ENCODE assay signal across 8 mouse cellular contexts in the genomic region with DNA sequence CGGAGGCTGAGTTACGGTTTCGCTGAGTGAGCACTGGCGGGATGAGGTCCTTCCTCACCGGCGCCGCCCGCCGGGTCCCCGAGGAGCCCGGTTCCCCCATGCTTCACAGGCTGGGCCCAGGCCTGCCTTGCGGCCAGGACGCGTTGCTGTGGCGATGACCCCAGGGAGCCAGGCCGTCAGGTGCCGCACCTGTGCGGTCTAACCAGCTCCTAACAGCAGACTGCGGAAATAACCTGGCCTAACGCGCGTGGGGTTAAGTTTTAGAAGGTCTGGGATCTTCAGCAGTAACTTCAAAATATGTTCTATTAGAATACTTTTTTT. TPM values are rescaled to one million over a fixed set of nuclear protein-coding genes. Genes with fewer than 3 reads are reported as not detected.
DNase-seq lines count a peak whose midpoint lies in the region; ATAC-seq and TF ChIP-seq lines count a peak whose summit lies in the region.

No protein-coding gene starts in this region.

- H3K36me3 ChIP-seq in erythroblast, embryonic 14.5 days (ENCODE audit: control insufficient read depth), result no peaks in the 10 kb centered on the region
- no peaks in the 10 kb centered on the region for H3K36me3 ChIP-seq in spleen, adult 2 months (ENCODE audit: control insufficient read depth, insufficient read depth, low read length)
- H3K36me3 ChIP-seq in liver, embryonic 11.5 days (ENCODE audit: control insufficient read depth, insufficient read depth, low read length), result no peaks in the 10 kb centered on the region
- no peaks in the 10 kb centered on the region for H3K36me3 ChIP-seq in stomach, postnatal 0 days (ENCODE audit: control insufficient read depth, insufficient read depth, low read length)

- no peaks in the 10 kb centered on the region for H3K9me3 ChIP-seq in erythroblast, embryonic 14.5 days (ENCODE audit: control insufficient read depth, low read length)
- H3K9me3 ChIP-seq in liver, embryonic 11.5 days (ENCODE audit: control insufficient read depth, low read length), result no peaks in the 10 kb centered on the region
- H3K9me3 ChIP-seq in stomach, postnatal 0 days (ENCODE audit: control insufficient read depth, low read length), result no peaks in the 10 kb centered on the region

- no peak for TF ChIP-seq POLR2A in spleen, adult 2 months (IDR thresholded peaks at IDR 0.05; ENCODE audit: low read depth, low read length)

- peak overlapping the region; percentile 94 for H3K4me3 ChIP-seq in erythroblast, embryonic 14.5 days (replicated peaks)
- peak overlapping the region; percentile 97 for H3K4me3 ChIP-seq in spleen, adult 2 months (ENCODE audit: extremely low read depth, insufficient read depth, insufficient read length)
- peak overlapping the region; percentile 83 for H3K4me3 ChIP-seq in liver, embryonic 11.5 days (ENCODE audit: low read depth, low read length)
- H3K4me3 ChIP-seq in stomach, postnatal 0 days (ENCODE audit: low read depth, low read length), result peak overlapping the region; percentile 78

- H3K27me3 ChIP-seq in erythroblast, embryonic 14.5 days (ENCODE audit: control insufficient read depth), result no peaks in the 10 kb centered on the region
- no peaks in the 10 kb centered on the region for H3K27me3 ChIP-seq in spleen, adult 2 months (ENCODE audit: control insufficient read depth, insufficient read depth, low read length)
- no peaks in the 10 kb centered on the region for H3K27me3 ChIP-seq in liver, embryonic 11.5 days (replicated peaks; ENCODE audit: control insufficient read depth, insufficient read depth, low read length)
- H3K27me3 ChIP-seq in stomach, postnatal 0 days (ENCODE audit: control insufficient read depth, insufficient read depth, low read length), result no peaks in the 10 kb centered on the region

- no peak for DNase-seq in spleen, adult 2 months (ENCODE audit: low read depth in 1 of 2, low spot score in 2 of 2)
- no peak for DNase-seq in spleen, postnatal 14 days (ENCODE audit: low spot score in 2 of 2)
- DNase-seq in liver, embryonic 11.5 days (ENCODE audit: low spot score), result no peak
- no peak for DNase-seq in stomach, postnatal 0 days (ENCODE audit: low spot score)
- no peak for DNase-seq in spleen, postnatal 4 days (ENCODE audit: low spot score in 2 of 2)
- DNase-seq in gastrocnemius, postnatal 14 days, result no peak

- intact Hi-C loops in gastrocnemius, postnatal 14 days (cut with DNase I; ENCODE audit: low total_unique reads), result loop anchor here (10.0 kb wide), 1 partner anchor 114 kb away; no protein-coding TSS in a partner anchor

- peak overlapping the region; percentile 80 for H3K4me2 ChIP-seq in liver, embryonic 11.5 days
- peak overlapping the region; percentile 82 for H3K4me2 ChIP-seq in stomach, postnatal 0 days (replicated peaks; ENCODE audit: low read depth)

- TF ChIP-seq EP300 in stomach, postnatal 0 days (optimal IDR thresholded peaks at IDR 0.05), result no peak

- no peak for TF ChIP-seq CTCF in spleen, adult 2 months (IDR thresholded peaks at IDR 0.05; ENCODE audit: extremely low read depth, insufficient read depth, insufficient read length, insufficient replicate concordance)
- no peak for TF ChIP-seq CTCF in stomach, postnatal 0 days (IDR thresholded peaks at IDR 0.05; ENCODE audit: low read depth)

- peak overlapping the region; percentile 90 for H3K9ac ChIP-seq in liver, embryonic 11.5 days (ENCODE audit: low read depth, low read length)
- H3K9ac ChIP-seq in stomach, postnatal 0 days (ENCODE audit: low read length), result peak overlapping the region; percentile 79

- H3K27ac ChIP-seq in spleen, adult 2 months (ENCODE audit: insufficient read depth, low read length), result peak overlapping the region; percentile 59
- peak overlapping the region; percentile 86; the same call in 1 of the 2 replicates for H3K27ac ChIP-seq in liver, embryonic 11.5 days (ENCODE audit: low read depth, low read length)
- H3K27ac ChIP-seq in stomach, postnatal 0 days (replicated peaks), result peak overlapping the region; percentile 98

- WGBS in spleen, adult 2 months, result 2% methylated on average over 22 of the region's 22 CpGs
- WGBS in liver, embryonic 11.5 days, result 0% methylated on average over 22 of the region's 22 CpGs
- under 1% methylated on average over 22 of the region's 22 CpGs for WGBS in stomach, postnatal 0 days

- peaks cover 64% of the 10 kb centered on the region for H3K4me1 ChIP-seq in erythroblast, embryonic 14.5 days (ENCODE audit: control insufficient read depth)
- H3K4me1 ChIP-seq in spleen, adult 2 months (ENCODE audit: control insufficient read depth, insufficient read depth, insufficient read length), result peaks cover 3% of the 10 kb centered on the region; the same call in 1 of the 2 replicates
- H3K4me1 ChIP-seq in liver, embryonic 11.5 days (replicated peaks; ENCODE audit: control insufficient read depth, insufficient read depth, low read length), result peaks cover 12% of the 10 kb centered on the region
- H3K4me1 ChIP-seq in stomach, postnatal 0 days (replicated peaks; ENCODE audit: control insufficient read depth, insufficient read depth), result no peaks in the 10 kb centered on the region

- no peak for ATAC-seq in erythroblast, adult 5-6 weeks (replicated peaks; ENCODE audit: low FRiP score, poor library complexity, severe bottlenecking)
- peak; percentile 41 for ATAC-seq in liver, embryonic 11.5 days (replicated peaks; ENCODE audit: low FRiP score)
- ATAC-seq in stomach, postnatal 0 days (ENCODE audit: low FRiP score, low TSS enrichment), result peak; percentile 79

RNA-seq across cellular contexts. Expression of gene 1190002N15Rik, which starts 0.9 kb away (rescaled TPM):
- polyA plus RNA-seq in erythroblast, embryonic 14.5 days (2012), result 0.14 and 0.19 TPM in 2 replicates
- 4.6 and 11.1 TPM in 2 replicates for total RNA-seq in erythroblast, adult 5-6 weeks (2015; ENCODE audit: low replicate concordance)
- total RNA-seq in erythroblast, adult 5-6 weeks (2017; ENCODE audit: low replicate concordance), result 7.5 and 8.9 TPM in 2 replicates
- 4.1 and 7.5 TPM in 2 replicates for polyA plus RNA-seq in spleen, adult 2 months (2012; rRNA removed)
- 18.9 and 19.7 TPM in 2 replicates for polyA plus RNA-seq in liver, embryonic 11.5 days (2014; fragmentation: Nextera tagmentation; extraction: Ambion mirVana)
- polyA plus RNA-seq in stomach, postnatal 0 days (2015; fragmentation: Nextera tagmentation; extraction: Ambion mirVana), result 13.4 and 14.4 TPM in 2 replicates
- 10 to 100 TPM in 1 of 2 experiments, 1 to 10 TPM in 1; 8.1 to 12.4 TPM for total RNA-seq in gastrocnemius, postnatal 14 days (2021)
